Mouse (Mus musculus): ENCODE data around the gene Med12l. TPM values are rescaled to one million over a fixed set of nuclear protein-coding genes. Genes with fewer than 3 reads are reported as not detected.
A peak's percentile ranks its signal among the peaks of the same experiment; 100 is the strongest.

Med12l gene
- total RNA-seq, 4 experiments from 2014 or later: 46.5 to 61.7 (median 54.8) TPM

DNA sequence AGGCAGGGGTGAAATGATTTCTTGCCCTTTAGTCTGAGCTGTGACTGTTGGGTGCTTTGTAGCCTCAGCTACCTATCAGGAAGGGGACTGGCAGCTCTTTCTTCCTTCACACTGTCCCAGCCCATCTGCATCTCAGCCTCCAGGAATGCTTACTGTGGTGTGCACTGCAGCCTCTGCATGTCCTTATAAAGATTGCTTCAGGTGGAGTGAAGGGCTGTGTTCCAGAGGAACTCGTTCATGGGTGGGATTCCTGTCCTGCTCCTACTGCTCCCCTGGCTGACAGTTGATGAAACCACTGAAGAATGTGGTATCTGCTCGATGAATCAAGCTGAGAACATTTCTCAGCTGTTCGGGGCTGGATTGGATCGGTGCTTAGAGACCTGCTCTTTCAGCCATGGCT, 181.7 kb downstream of the Med12l start:
- no peak for DNase-seq (ENCODE audit: low spot score in 2 of 2)

DNA sequence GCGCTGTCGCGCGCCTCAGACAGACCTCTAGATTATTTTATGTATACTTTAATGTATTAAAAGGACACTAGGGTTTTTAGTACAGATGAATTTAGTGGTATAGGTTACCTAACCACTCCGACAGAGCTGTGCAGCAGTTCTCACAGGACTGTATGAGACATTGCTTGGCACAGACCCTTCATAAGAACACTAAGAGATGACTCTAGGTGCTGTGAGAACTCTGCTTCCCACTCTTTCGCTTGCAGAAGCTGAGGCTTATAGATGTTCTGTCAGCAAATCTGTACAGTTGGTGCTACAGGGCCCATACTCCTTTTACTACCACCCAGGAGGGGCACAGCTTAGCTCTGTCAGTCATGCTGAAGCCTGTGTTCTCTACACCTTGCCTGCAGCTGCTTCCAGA, 186.0 kb downstream of the Med12l start:
- no peak for DNase-seq (ENCODE audit: low spot score in 2 of 2)

DNA sequence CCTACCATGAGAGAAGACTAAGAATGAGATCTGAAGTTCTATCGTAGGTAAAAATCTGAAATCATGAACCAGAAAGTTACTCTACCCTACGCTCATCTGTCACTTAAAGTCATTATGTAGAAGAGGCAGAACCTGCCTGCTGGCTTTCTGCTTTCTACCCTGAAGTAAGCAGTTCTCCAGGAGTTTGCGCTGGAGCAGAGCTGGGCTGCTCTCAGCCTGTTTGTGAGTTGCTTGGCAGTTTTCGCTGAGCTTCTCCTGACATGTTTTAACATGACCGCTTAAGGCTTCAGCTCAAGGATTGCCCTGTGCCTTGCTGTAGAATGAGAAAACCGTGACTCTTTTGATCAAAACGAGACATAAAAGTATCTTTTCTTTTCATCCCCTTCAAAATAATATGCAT, 188.5 kb downstream of the Med12l start:
- DNase-seq (ENCODE audit: low spot score in 2 of 2): no peak

DNA sequence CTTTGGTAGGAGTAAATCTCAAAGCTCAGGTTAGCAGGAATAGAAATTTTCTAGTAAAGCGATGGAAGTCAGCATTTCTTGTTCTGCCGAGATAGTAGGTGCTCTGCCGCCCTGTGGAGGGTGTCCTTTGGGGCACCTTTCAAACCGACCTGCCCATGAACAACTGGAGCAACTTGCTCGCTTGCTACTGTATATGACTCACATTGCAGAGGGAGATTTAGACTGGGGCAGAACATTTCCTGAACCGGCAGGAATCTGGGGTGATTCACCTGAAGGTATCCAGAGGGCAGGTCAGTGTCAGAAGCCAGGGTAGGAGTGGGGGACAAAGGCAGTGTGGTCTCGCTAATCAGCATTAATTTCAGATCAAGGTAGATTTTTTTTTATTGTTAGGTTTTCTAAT, 189.3 kb downstream of the Med12l start, which contains the start of gene Gpr87:
TSS of gene Gpr87 (minus strand) at position 167 of the 400 bp plus-strand sequence.
- no peak for DNase-seq (ENCODE audit: low spot score in 2 of 2)

DNA sequence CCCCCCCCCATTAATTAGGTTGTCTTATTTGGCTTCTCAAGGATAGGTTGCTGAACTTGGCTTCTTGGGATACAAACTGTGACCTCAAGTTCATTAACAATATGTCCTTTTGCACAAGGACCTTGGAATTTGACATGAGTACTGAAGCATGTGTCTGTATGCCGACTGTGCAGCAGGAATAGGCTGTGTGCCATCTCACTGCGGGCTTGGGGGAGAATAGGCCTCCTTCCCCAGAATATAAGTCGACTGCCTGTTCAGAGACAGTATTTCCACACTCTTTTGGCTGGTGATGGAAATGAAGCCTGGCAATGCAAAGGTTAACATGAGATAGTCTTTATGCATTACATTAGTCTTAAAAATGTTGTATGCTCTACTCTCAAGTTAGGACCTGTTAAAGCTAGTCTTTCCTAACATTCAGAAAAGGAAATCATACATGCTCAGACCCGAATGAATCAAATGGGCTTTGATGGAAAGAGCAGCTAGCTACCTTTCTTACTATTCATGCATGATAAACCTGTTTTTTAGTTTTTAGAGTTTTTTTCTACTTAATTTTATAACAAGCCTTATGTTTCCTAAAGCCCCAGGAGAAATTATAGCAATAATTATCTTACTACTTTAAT, 191.8 kb downstream of the Med12l start:
- DNase-seq (ENCODE audit: low spot score in 2 of 2): no peak

DNA sequence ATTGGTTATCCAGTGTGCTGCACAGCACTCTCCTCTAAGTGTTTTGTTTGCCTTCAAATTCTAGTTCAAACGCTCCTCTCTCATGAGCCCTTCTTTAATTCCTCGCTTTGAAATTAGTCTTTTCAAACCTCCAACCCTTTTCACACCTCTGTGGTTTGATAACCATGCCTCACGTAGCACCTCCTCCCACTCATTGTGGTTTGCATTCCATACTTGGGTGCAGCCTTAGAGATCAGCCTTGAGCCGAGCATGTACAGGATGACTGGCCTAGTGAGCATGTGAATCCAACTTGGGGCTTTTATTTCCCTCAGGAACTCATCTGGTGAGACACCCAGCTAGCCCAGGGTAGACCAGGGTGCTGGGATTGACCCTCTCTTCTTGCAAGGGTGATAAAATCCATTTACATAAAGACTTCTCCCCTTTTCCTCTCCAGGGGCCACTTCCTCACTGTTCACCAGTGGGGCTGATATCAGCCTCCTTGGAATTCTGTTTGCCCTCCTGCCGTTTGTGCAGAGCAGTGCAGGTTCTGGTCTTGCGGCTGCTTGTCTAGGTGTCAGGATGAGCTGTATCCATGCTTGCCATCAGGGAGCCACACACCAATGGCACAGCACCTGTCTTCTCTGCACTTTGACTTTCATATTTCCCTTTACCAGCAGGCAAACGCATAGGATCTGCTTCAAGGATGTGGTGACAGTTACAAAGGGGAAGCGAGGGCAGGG, 198.3 kb downstream of the Med12l start:
- DNase-seq (ENCODE audit: low spot score in 2 of 2): no peak

DNA sequence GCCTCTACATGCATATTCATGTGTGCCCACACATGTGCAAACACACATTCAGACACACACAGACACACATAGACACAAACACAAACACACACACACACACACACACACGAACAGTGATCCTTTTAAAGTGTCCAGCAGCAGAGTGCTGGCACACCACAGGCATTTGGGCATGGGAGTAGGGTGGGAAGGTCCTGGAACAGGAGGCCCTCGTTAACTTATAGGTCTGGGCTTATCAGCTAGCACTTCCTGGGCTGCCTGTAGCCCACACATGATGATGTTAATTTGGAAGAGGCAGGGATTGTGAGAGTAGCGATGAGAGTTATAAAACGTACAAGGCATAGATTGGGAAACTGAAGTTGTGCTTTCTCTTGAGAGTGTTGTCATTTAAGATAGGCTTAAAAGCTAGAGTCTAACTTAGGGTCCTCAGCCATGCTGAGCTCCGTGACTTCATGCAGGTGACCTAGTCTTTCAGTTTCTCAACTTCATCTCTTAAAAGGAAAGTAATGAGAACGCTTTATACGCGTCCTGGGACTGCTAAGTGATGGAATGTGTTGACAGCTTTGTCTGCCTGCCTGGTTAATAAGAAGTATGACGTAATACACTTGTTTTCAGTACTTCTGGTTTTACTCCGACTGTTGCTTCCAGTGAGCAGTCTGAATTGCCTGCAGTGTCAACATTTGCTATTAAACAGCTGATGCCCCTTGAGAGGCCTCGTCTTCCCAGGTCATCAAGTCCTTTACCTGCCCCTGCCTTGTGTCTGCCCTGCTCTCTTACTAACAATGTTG, 199.3 kb downstream of the Med12l start:
- no peak for DNase-seq (ENCODE audit: low spot score in 2 of 2)

DNA sequence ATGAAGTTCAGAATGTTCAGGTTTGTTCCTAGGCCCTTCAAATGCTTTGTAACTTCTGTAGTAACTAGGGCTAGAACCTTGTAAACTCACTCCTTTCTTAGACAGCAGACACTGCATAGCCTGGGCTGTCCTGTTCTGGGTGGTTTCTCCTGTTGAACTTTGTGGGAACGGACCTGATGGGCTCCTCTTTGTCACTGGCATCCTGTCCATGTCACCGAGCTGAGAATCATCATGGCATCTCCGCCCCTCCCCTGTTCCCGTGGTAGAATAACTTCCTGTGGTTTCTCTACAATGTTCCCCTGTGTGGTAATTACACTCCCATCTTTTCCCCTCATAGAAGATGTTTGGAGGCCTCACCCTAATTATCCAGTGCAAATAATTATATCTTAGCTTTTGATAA, 200.3 kb downstream of the Med12l start:
- no peak for DNase-seq (ENCODE audit: low spot score in 2 of 2)

DNA sequence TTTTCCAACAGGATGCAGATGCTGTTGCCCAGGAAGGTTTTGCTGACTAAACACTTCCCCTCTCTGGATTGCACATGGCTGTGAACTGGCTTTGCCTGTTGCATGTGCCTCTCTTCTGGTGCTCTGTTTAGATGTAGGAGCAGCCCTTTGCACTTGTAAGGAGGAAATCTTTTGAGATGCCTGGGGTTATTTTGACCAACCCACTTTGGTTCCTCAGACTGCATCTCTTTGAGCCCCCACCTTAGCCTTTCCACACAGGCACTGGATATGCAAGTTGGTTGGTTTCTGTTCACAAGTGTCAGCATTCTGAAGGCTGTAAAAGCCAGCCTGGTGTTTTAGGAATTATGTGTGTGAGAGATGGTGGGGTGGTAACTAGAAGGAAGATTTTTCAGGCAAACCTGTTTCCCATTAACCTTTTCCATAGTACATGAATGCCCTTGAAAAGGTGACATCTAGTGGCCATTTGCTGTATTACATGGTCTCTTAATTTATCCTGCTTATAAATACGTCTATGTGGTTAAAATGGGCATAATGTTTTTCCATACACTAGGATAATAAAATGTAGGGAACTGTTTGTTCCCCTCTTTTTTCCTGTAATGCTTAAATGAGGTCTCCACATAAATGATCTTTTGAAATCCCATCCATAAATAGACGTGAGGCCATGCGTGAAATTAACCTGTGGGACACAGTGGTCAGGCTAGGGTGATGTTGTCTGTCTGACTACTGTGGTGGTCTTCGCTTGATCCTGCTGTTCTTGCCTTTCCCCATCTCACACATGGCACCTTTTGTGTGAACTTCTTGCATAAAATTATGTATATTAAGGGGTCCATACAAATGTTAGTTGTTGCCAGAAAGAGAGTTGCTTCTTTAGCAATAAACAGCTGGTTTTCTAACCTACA, 203.3 kb downstream of the Med12l start:
- no peak for DNase-seq (ENCODE audit: low spot score in 2 of 2)

DNA sequence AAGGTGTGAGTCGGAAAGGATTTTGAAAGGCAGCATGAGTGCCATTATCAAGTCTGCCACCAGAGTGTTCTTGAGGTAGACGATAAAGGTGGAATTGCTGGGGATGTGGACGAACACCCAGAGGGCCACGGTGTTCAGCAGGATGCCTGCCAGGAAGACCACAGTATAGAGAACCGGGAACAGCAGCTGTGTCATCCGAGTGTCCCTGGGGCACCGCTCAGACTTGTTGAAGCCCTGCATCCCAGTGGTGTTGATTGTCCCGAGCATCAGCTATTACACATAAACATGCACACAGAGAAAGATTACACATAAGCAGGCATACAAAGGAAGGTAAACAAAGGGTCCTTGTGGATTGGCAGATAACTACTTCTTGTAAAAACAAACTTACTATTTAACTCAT, 204.5 kb downstream of the Med12l start:
- no peak for DNase-seq (ENCODE audit: low spot score in 2 of 2)

DNA sequence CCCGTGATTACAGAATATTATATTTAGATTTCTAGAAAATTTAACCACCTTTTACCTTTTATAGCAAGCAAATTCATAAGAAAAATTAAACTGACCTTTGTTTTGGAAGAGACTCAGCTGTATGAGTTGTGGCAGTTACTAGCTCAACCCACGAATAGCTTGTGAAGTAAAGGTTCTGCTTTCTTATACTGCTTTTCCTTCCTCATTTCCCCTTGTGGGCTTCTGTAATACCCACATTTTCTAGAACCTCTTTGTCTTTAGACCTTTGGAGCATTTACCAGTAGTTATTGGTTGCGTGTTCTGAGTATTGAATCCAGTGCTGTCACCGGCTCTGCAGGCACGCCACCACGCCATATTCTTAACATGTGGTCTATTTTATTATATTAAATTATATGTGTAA, 205.1 kb downstream of the Med12l start, which contains the start of gene P2ry13:
TSS of gene P2ry13 (minus strand) at position 156 of the 400 bp plus-strand sequence.
- DNase-seq (ENCODE audit: low spot score in 2 of 2): no peak

DNA sequence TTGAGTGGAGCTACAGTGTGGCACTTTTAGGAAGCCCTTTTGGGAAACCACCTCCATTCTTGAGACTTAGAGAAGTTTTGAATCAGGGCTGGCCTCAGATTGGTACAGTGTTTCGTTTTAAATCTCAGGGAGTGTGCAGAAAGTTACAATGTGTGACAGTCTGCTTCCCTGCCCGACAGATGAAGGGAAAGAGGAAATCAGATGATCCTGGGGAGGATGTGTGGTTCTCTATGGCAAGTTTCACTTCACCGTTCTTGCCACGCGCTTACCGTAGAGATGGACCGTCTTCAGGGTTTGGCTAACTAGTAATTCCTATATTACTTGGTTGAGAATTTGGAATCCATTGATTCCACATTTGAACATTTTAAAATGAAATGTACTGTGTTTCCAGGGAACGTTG, 206.2 kb downstream of the Med12l start:
- no peak for DNase-seq (ENCODE audit: low spot score in 2 of 2)

DNA sequence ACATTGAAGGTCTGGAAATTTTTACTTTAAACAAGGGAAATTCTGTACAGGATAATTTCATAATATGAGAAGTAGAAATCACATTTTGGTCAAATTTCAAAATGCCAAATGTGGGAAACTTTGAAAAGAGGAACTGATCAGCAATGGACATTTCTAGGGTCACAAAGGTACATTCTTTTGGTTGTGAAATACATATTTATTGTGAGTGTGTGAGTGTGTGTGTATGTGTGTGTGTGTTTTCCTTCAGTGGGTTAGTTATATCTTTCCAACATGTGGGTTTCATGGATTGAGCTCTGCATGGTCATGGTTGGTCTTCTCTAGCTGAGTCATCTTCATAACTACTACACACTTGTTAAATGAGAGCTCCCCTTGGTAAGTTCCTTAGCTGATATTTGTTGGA, 206.8 kb downstream of the Med12l start:
- no peak for DNase-seq (ENCODE audit: low spot score in 2 of 2)

DNA sequence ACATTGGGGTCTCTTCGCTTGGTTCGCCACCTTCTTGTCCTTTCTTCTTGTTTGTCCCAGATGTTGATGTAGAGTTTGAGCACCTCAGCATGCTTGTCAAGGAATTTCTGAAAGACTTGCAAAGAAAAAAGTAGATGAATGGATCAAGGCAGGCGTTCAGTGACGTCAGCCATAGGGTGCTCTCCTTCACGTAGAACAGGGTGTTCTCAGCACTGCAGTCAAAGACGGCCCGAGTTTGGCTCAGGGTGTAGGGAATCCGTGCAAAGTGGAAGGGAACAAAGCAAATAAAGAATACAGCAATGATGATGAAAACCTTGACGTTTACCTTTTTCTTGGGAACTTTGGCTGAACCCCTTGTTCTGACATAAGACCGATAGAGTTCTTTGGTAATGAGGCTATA, 211.6 kb downstream of the Med12l start:
- DNase-seq (ENCODE audit: low spot score in 2 of 2): no peak

DNA sequence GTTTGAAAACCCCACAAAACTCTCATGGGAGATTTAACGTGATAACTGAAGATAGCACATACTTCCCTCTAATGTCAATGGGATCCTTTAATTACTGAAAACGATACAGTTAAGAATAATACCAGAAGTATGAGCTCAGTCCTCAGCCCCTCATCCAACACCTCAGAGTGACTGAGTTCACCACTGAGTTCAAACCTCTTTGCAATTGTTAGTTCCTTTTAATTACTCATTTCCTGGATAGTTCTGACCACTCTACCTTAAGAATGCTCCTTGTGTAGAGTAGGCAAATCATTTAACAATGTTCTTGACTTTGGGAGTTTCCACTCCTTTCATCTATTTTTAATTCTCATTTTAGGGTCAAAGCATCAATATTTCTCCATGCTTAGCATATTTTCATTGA, 213.7 kb downstream of the Med12l start:
- DNase-seq (ENCODE audit: low spot score in 2 of 2): no peak

DNA sequence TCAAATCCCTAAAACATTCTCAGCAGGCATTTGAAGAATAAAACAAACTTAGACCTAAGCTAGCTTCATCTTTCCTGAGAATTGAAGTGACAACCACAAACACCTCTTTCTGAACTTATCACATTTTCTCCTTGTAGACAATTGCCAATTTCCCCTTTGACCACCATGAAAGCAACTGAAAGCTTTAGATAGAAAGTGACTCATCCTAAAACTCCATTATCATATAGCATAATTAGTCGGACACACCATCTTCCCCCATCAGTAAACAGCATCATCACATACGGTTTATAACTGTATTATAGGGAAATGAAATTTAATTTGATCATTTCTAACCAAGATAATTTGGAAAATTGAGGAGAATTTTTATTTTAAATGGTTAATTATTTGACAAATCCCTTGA, 216.7 kb downstream of the Med12l start:
- no peak for DNase-seq (ENCODE audit: low spot score in 2 of 2)

DNA sequence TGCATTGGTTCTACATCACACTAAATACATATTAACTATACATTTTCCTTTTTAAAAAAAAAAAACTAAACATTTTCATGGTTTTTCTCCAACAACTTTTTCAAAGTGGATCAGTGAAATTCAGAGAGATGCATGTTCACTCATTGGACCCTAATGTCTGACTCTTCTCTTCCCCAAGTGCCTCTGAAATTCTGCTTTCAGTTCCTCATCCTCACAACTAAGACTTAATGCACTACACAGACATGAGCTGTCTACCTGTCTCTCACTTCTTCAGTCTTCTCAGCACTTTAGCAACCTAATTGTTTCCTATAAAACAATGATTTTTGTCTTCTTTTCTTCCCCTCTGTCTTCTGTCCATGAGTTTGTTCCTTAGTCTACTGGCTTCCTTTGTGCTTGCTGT, 219.8 kb downstream of the Med12l start:
- no peak for DNase-seq (ENCODE audit: low spot score in 2 of 2)

DNA sequence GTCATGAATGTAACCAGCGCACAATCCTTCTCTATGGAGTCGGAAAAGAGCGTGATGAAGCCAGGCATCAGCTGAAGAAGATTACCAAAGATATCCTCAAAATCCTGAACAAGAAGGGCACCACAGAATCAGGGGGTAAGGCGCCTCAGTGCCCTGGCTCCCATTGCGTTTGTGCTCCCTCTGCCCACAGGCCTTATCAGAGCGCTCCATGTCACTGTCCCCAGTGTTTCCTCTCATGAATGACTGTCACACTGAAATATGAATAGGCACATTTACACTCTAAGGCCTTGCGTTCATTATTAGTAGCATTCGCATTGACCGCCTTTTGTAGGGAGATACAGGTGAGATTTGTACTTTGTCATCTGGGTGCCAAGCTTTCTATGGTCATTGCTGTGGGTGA, 222.1 kb downstream of the Med12l start:
- DNase-seq (ENCODE audit: low spot score in 2 of 2): no peak

DNA sequence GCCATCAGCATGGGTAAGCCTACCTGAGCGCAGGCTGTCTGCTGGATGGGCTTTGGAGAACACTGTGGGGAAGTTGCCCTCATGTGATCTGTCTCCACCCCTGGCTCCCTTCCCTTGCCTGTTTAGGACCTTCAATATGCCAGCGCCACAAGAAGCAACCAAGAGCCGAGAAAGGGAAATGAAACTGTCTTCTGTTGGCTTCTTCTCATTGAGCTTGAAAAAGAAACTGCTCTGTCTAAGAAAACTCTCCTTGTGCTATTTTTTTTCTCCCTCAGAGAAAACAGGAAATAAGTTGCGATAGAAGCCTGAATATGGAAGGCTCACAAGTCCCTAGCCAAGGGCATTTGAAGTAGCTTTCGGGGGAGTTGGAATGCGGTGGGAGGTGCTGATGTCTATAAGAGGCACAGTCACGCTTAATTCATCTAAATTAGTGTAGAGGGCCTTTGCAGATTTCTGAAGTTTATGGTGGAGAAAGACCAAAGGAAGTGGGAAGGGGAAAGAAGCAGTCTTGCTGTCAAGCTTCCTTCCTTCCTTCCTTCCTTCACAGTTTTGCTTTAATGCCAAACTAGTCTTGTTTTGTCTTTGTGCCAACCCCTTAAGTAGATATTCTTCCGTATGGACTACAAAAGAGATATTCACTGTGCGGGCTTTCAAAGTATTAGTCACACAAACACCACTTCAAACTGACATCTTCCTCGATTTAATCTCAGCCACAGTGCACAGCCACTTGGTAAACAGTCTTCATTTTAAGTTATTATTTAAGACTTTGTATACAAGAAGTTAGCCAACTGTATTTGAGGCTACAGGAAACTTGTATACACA, 223.3 kb downstream of the Med12l start:
- no peak for DNase-seq (ENCODE audit: low spot score in 2 of 2)

DNA sequence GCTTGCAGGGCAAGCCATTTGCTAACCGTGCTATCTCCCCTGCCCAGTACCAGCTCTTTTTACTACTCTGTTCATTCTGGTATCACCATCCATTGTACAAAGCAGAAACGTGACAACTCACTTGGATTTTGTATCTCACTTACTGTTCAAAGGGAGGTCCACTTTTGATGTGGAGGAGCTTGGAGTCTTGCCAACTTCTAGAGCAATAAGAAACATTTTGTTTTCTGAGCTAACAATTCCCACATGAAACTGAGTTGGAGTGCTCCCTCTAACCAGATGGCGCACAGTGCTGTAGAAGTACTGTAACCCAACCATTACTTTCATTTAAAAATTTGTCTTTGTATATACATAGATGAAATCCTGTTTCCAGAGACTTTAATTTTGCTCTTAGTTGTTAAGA, 225.3 kb downstream of the Med12l start:
- peak; percentile 39 to 41 for DNase-seq (ENCODE audit: low spot score in 2 of 2)

DNA sequence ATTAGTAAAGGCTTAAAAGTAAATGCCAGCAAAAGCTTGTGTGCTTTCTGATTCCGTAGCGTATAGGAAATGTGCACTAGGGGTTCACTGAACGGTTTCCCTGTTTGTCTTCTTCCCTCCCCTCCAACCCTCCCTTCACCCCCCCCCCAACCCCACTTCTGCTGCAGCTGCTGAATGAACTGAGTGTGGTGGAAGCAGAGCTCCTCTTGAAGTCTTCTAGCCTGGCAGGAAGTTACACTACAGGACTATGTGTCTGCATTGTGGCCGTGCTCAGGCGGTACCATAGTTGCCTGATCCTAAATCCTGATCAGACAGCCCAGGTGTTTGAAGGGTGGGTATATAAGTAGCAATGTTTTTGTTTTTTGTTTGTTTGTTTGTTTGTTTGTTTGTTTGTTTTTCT, 229.3 kb downstream of the Med12l start:
- DNase-seq (ENCODE audit: low spot score in 2 of 2): no peak
